Mouse (Mus musculus): ENCODE measurements around the gene Tubb2b.
"Not testable (repeated sequence)": the region's sequence is repeated elsewhere in the genome, so short reads cannot be mapped to it uniquely, and the experiment has no call there.

Tubb2b gene

DNA sequence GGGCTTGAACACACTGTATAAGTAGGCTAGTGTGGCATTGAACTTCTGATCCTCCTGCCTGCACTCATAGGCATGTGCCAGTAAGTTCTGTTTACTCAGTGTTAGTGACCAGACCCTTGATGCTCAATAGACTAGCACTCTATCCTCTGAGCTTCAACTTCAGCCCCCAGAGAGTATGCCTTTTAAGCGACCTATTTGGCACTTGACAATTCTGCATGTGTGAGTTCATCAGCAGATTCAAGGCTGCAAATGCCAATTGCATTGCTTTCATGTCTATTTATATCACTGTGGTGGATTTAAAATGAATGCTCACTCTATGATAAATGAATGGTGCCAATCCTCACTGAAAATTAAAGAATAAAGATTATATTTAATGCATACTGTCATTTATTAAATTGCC lies 24.9 kb downstream of the Tubb2b start:
- DNase-seq, result no peak

DNA sequence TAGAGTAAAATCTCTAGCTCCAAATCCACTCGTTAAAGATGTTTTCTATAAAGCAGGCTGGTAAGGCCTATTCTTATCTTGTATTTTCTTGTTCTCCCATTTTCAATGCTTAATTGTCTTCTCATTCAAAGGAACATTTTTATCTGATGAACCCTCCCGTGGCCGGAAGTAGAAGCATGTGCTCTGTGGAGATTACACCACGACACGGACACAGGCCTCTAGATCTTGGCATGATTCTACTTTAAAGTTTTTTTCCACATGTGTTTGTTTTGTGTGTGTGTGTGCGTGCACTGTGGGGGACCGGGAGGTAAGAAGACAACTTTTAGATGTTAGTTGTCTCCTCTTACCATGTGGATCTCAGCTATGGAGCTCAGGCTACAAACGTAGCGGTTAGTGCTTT lies 28.4 kb downstream of the Tubb2b start:
- no peak for DNase-seq

DNA sequence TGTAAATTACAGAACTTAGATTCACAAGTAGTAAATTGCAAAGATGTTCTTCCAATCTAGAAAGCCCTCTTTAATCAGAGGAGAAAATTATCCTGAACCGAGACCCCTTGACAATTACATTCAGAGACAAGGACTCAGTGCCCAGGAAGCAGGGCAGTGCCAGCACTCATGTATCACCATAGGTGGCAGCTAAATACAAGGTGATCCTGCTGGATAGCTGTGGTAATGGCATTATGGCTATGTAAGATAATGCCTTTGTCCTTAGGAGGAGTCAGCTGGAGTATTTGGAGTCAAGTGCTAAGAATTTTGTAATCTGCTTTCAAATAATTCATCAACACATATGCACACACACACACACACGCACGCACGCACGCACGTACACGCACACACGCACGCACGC lies 29.0 kb downstream of the Tubb2b start:
- no peak for DNase-seq

DNA sequence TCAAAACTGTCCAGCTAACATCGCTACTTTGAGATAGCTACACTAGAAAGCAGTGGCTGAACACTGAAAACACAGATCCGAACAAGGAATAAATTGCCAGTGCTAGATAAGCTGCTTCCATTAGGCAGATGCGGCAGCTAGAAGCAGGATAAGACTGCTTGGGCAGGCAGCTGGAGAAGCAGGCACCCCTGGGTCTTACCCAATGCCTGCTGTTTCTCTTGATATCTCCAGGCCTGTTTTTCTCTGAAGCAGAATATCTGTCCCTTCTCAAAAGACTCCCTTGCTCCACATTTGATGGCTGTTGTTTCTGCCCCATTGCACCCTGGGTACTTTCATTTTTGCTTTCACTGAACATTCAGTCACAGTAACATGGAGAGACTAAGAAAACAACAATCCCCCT lies 29.5 kb downstream of the Tubb2b start:
- no peak for DNase-seq

DNA sequence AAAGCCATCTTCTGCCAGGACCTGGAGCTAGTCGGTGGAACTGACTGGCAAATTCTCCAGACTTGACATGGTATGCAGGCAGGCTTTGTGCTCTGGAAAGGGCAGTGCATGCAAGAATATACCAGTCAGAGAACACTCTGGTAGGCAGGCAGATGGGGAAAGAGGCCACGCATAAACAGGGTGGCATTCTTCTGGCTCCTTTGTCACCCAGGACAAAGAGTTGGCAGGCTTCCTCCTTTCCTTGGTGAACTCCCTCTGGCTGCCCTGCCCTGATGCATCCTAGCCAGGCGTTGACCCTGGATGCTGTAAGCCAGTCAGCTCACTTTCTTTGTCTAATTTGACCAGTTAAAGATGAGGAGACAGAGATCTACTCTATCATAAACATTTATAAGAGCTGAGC lies 33.2 kb downstream of the Tubb2b start:
- DNase-seq, result no peak

DNA sequence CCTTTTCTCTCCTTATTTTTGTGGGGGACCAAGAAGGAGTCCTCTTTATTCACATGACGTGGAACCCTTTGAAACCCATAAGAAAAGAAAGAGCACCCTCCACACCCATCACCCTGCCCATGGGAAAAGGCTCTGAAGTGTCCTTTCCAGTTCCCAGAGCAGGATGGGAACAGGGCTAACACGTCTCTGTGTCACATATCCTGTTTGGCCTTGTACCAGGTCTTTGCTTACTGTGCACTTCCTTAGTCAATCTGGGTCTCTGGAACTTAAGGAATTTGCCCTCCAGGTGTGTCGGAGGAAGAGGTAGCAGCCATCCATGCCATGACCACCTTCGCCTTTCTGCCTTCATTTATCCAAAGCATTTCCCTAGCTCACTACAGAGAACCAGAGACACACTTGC lies 33.8 kb downstream of the Tubb2b start:
- DNase-seq, result no peak

DNA sequence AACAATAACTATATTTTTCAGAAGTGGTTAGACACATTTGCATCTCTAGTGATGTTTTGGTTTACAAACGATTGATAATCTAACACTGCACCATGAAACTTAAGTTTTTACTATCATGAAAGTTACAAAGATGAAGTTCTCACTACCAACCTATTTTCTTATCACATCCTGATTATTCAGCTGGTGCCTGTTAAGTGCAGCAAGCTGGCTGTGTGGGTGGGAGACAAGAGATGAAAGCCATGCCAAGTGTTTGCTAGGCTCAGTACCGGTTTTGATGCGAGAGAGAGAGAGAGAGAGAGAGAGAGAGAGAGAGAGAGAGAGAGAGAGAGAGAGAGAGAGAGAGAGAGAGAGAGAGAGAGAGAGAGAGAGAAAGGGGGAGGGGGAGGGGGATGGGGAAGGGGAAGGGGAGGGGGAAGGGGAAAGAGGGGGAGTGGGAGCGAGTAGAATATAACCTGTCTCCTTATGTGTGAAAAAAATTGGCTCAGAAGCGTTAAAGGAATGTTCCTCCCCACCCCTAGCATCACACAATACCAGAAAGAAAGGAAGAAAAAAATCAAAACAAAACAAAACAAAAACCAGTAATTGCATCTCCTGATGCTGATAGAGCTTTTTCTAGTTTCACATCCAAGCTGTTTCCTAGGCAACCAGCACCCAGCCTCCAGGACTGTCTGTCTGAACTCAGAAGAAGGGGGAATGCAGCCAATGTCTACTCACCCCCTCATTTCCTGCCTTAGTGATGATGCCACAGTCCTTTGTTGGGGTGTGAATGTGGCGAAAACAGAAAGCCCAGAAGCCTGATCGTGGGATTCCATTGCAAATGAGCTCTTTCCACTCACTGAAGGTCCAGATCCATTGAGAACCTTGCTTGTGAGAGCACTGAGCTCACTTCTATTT lies 34.5 kb downstream of the Tubb2b start:
- peak; percentile 48 for DNase-seq

DNA sequence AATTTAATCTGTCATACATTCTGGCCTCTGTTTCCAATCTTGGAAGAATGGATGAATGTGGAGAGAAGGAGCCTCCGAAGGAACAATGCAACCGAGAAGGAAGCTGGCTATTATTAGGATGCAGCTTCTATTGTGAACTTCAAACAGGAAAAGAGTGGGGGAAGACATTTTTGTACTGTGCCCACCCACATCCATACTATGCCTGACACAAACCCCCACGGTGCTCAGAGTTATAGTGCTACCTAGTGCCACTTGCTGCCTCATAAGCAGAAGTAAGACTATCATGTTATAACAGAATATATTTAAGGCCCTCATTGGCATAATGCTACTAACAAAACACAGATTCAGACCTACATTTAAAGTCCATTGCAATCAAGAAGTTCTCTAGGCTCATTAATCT lies 40.9 kb downstream of the Tubb2b start:
- no peak for DNase-seq

DNA sequence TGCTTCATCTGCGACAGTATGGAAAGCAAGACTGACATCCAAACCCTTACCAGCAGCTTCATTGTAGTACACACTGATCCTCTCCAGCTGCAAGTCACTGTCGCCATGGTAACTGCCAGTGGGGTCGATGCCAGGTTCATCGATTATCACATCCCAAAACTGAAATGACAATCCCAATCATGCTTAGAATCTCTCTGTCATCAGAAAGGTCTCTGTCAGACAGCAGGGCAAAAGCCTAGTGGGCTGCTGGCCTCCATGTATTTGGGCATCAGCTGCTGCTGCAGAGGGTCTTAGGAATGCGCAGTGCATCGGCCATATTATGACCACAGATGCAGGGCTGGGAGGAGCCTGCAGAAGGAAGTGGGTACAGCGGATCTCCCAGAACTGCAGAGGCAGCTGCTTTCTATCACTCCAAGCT lies 41.4 kb downstream of the Tubb2b start:
- DNase-seq, result no peak

DNA sequence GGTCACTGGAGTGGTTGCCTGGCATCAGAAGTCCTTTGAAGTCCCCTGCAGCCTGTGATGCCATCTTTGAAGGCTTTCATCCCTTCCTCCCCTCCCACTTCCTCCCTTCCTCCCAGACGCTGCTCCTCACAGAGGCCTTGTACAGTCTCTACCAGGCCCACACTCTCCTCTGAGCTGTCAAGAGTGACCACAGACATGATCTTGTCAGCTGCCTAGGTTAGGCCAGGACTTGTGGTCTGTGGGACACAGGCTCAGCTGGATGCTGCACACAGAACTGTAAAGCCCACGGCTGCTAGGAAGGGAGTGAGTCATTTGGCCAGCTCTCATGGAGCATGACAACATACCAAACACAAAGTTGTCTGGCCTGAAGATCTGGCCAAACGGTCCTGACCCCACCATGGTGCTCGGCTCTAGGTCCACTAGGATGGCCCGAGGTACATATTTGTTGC lies 42.0 kb downstream of the Tubb2b start:
- DNase-seq, result not testable (repeated sequence)

DNA sequence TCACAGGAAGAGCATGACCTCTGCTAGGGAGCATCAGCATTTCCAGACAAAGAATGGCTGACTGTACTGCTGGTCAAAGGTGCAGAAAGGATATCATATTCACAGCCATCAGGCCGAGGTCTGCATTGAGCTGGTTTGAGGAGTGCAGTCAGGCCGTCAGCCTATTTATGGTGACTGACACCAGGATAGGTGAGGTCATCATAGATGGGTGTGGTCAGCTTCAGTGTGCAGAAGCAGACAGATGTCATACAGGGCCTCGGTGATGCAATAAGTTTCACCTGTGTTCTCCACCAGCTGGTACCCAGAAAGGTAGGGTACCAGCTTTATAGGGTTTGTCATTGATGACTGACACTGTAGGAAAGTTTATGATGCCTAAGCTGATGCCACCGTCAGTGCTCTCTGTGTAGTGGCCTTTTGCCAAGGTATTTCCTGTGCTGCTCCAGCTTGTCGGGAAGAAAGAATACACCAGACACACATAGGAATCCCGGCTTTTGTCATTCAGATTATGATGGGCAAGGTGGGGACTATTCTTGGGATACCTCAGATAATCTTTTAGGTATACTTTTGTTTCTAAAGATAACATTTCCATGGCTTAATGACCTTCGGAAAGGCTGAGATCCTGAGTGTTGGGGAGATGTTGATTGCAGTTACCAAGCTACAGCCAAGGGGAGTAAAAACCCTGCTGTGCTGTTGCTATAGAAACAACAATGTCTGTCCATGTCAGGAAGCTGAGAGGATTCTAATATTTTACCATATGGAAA lies 43.0 kb downstream of the Tubb2b start:
- no peak for DNase-seq

DNA sequence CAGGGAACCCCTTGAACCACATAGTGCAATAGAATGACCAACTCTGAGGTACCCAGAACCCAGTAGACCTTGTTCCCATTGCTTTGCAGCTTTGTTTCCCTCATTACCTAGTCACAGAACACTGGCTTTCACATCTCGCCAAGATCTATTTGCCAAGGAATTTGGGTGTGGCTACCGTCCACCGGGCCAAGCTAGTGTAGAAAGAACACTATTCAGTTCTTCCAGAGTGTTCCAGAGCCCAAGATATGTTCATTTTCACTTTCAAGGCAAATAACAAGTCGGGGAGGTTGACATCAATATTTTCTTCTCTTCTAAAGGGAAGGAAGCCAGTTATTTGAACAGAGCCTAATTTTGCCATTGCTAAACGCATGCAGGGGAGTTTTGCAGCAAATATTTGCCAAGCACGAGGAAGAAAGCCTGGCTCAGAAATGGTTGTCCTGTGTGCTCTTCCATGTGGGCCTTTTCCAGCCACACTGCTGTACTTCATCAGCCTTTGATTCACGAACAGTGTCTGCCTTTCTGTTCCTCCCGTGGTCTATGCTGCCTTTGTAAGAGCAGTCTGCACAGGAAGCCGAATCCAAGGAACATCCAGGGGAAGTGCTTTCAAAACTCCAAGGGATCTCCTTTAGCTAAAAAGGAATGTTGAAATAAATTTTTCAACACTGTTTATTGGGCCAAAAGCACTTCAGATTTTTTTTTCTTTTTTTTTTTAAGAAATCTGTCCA lies 46.1 kb downstream of the Tubb2b start:
- no peak for DNase-seq

DNA sequence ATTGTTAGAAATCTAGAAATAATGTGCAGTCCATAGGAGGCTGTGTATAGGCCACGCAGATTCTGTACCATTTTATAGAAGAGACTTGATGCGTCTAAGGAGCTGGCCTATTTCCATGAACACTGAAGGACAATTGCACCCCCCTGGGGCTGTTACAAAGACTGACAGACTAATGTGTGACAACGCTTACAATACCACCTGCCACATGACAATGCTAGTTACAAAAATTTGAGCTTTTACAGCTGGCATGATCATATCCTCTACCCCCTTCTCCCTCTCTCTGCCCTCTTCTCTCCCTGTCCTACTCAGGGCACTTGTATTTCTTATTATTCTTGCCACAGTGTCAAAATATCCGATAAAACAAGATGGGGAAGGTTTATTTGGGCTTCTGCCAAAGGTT lies 48.3 kb downstream of the Tubb2b start:
- DNase-seq, result no peak

DNA sequence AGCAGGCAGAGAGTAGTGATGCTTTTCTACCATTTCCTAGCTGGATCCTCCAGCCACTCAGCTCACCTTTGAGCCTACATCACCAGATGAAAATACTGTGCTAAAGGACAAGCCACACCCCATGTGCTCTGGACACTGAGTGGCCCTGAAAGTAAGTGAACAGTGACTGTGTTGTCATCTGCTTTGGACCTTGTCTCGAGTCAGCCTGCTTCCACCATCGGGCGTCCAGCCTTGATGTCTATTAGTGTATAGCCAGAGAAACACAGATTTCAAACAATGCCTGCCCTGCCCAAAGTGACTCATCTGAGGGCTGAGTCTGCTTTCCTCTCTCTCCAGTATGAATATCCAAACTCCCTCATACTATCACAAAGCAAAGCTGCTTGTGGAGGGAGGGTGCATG lies 50.5 kb downstream of the Tubb2b start:
- DNase-seq, result no peak

DNA sequence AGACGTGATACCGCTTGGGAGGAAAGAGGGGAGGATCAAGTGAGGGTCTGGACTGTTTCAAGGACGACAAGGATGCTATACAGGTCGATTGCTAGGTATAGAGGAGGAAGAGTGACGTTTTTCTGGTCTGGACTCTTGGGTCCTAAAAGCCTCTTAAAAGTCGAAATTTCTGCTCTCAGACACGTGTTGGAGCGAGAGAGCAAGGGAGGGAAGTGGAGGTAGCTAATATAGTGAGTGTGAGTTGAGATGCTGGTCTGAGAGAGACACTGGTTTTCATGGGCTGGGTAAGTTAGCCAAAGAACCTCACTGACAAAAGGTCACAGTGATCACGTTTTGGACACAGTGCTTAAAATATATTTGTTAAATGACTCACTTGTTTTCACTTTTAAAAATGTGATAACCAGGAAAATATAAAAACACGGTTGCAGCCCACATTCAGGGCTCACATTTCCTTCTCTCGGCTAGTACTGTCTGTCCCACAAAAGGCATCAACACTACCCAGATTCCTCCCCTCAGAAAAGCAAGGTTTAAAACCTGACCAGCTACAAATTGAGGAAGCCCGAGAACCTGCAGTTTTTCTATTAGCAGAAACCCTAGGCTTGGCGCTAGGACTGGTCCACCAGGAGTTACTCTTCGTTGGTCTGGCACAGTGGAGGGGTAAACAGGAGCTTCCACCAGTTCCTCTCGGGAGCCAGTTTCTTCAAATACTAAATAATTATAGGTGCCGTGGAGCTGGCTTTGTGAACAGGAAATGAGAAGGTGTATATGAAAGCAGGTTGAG lies 51.6 kb downstream of the Tubb2b start:
- DNase-seq, result no peak

DNA sequence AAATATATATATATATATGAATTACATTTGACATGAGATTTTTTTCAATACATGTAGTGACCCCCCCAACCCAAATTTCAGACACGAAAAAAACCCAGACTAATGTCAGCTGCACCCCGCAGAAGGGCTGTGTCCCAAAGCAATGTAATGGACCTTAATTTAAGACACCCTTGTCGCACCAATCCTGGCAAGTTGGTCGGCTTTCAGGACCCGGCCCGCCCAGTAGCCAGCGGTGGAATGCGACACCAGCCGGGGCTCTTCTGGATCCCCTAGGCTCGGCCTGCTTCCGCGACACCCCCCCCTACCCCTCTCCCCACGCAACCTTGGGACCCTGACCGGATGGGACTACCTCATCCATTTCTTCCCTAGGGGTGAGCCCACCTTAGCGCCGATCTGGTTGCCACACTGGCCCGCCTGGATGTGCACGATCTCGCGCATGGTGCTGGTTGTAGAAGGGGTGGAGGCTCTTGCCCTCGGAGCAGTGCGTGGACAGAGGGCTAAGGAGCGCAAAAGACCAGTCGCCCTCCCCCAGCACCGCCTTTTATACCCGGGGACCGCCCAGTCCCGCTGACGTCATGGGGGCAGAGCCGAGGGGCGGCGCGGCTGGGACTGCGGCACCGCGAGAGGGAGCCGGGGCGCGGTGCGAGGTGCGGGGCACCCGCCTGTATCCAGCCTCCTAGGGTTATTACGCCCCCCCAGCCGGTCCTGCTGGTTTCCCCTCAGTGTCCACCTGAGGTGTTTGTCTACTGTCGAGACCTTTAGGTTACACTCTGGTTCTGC lies 52.6 kb downstream of the Tubb2b start, which contains the start of gene Tubb2a:
Tubb2a (minus strand) TSS at position 516 of the 780 bp plus-strand sequence.
- peak; percentile 95 for DNase-seq

All from right cerebral cortex, postnatal 14 days (tissue).